ENCODE assay signal across 16 mouse cellular contexts in genomic region chr2:74894061-74894460, GRCm38 (mm10).
"Had no signal": no experiment of that assay in that cellular context is flagged by ENCODE, and none has a peak within 500 bp of the region (broad histone marks: within the 10 kb centered on the region; RNA-seq: fewer than 3 reads in every experiment).

No protein-coding gene starts in this region.

- H3K36me3 ChIP-seq: limb, embryonic 15.5 days; liver, embryonic 12.5 days; lung, embryonic 15.5 days; midbrain, embryonic 12.5 days; neural tube, embryonic 13.5 days had no signal

- H3K4me3 ChIP-seq: layer of hippocampus, adult 2 months; limb, embryonic 15.5 days; liver, embryonic 12.5 days; lung, embryonic 15.5 days; midbrain, embryonic 12.5 days; neural tube, embryonic 13.5 days had no signal

- H3K27me3 ChIP-seq: limb, embryonic 15.5 days; liver, embryonic 12.5 days; lung, embryonic 15.5 days; midbrain, embryonic 12.5 days; neural tube, embryonic 13.5 days had no signal

- ATAC-seq: intestine, postnatal 0 days; liver, embryonic 12.5 days; midbrain, embryonic 16.5 days had no signal

- H3K9ac ChIP-seq: limb, embryonic 15.5 days; liver, embryonic 12.5 days; lung, embryonic 15.5 days; midbrain, embryonic 12.5 days; neural tube, embryonic 13.5 days had no signal

- H3K9me3 ChIP-seq: limb, embryonic 15.5 days; liver, embryonic 12.5 days; lung, embryonic 15.5 days; neural tube, embryonic 13.5 days had no signal

- H3K4me2 ChIP-seq: limb, embryonic 15.5 days; liver, embryonic 12.5 days; lung, embryonic 15.5 days; midbrain, embryonic 12.5 days; neural tube, embryonic 13.5 days had no signal

- H3K4me1 ChIP-seq: midbrain, embryonic 12.5 days; neural tube, embryonic 13.5 days had no signal

- DNase-seq: kidney, adult 8-10 months; kidney, postnatal 10 days; kidney, postnatal 4 days; left cerebral cortex, postnatal 4 days; retina, postnatal 1 day; right cerebral cortex, postnatal 14 days; thymus, postnatal 4 days had no signal

- H3K27ac ChIP-seq: layer of hippocampus, adult 2 months; limb, embryonic 15.5 days; liver, embryonic 12.5 days; lung, embryonic 15.5 days; midbrain, embryonic 12.5 days; neural tube, embryonic 13.5 days; stomach, postnatal 0 days had no signal
